Mouse (Mus musculus) brain, embryonic 14.5 days (tissue): ENCODE measurements around the gene Hecw2.
A peak's percentile ranks its signal among the peaks of the same experiment; 100 is the strongest.

ENCODE experiments used
- CTCF ChIP-seq: fragments of 200-500 bp; IDR thresholded peaks from 2 replicates; pipeline ENCODE4 v1.5.1; 2012; ENCODE audit warnings: inconsistent platforms, mild to moderate bottlenecking, moderate library complexity, borderline replicate concordance; ENCODE audit not compliant: insufficient read depth, insufficient read length; ENCODE audit errors: extremely low read depth
- POLR2A ChIP-seq: fragments of 200-500 bp; IDR thresholded peaks from 2 replicates; pipeline ENCODE4 v1.6.1; 2012; ENCODE audit warnings: mild to moderate bottlenecking, inconsistent platforms, borderline replicate concordance; ENCODE audit not compliant: poor library complexity, insufficient read depth, insufficient read length, severe bottlenecking; ENCODE audit errors: extremely low read depth

GRCm38 (mm10) chr1:53927605-53928004 is 267.4 kb downstream of the Hecw2 start:
- peak; percentile 63; the same call in 1 of the 2 replicates for TF ChIP-seq CTCF
- TF ChIP-seq POLR2A: no peak
